Mouse (Mus musculus): ENCODE results near the gene Arrdc2.
"Not testable (repeated sequence)": the region's sequence is repeated elsewhere in the genome, so short reads cannot be mapped to it uniquely, and the experiment has no call there.

GRCm38 (mm10) chr8:70822594-70822993 lies 16.9 kb downstream of the Arrdc2 start:
- not testable (repeated sequence) for TF ChIP-seq CTCF (IDR thresholded peaks at IDR 0.05; ENCODE audit: extremely low read depth, insufficient read length, insufficient replicate concordance, low read depth, low read length); POLR2A (IDR thresholded peaks at IDR 0.05; ENCODE audit: low read depth, low read length)
